Mouse (Mus musculus) kidney, embryonic 16.5 days (tissue): Measurements from ENCODE around the gene Cish. TPM values are rescaled to one million over a fixed set of nuclear protein-coding genes. Genes with fewer than 3 reads are reported as not detected.

Source experiments
- ATAC-seq: fragments of 200-750 bp; cut with Nextera tagmentation; 2 replicates; pipeline ENCODE4 v1.8.0; 2017; ENCODE audit warnings: moderate TSS enrichment; ENCODE audit not compliant: low FRiP score, low TSS enrichment
- H3K27ac ChIP-seq: fragments of 300-500 bp; sonication (generic); 2 replicates; pipeline ENCODE4 v1.5.1; 2014; ENCODE audit warnings: low read length
- H3K27me3 ChIP-seq: fragments of 300-500 bp; sonication (generic); 2 replicates; pipeline ENCODE4 v1.6.1; 2014; ENCODE audit warnings: low read length, control low read depth, mixed read lengths; ENCODE audit not compliant: insufficient read depth
- H3K36me3 ChIP-seq: fragments of 300-500 bp; sonication (generic); 2 replicates; pipeline ENCODE4 v1.6.1; 2014; ENCODE audit warnings: low read length, control low read depth, mixed read lengths; ENCODE audit not compliant: insufficient read depth
- H3K4me1 ChIP-seq: fragments of 300-500 bp; sonication (generic); 2 replicates; pipeline ENCODE4 v1.6.1; 2014; ENCODE audit warnings: low read length, control low read depth, mixed read lengths; ENCODE audit not compliant: insufficient read depth
- H3K4me2 ChIP-seq: fragments of 300-500 bp; sonication (generic); replicated peaks from 2 replicates; pipeline ENCODE4 v1.6.1; 2014; ENCODE audit warnings: low read depth, low read length
- H3K4me3 ChIP-seq: fragments of 300-500 bp; sonication (generic); 2 replicates; pipeline ENCODE4 v1.5.1; 2014; ENCODE audit warnings: mild to moderate bottlenecking, low read length
- H3K9ac ChIP-seq: fragments of 300-500 bp; sonication (generic); replicated peaks from 2 replicates; pipeline ENCODE4 v1.6.1; 2014; ENCODE audit warnings: low read length
- H3K9me3 ChIP-seq: fragments of 300-500 bp; sonication (generic); 2 replicates; pipeline ENCODE4 v1.6.1; 2016; ENCODE audit warnings: low read length, control low read depth
- WGBS: fragments of 180-500 bp; shearing (Covaris S2); extraction: QIAGEN DNeasy Blood & Tissue Kit; methylation state at CpG from one replicate; pipeline ENCODE4 v1.1.7; 2014; 5-methylcytosine and 5-hydroxymethylcytosine counted together
- polyA plus RNA-seq: library from polyadenylated mRNA; unstranded; fragments of >200 nt; fragmentation: Nextera tagmentation; extraction: Ambion mirVana; gene quantifications from 2 replicates; pipeline ENCODE4 v1.2.1, GENCODE M21; 2015

The Cish gene
- polyA plus RNA-seq, 1 experiment from 2014 or later: 19.9 TPM

DNA sequence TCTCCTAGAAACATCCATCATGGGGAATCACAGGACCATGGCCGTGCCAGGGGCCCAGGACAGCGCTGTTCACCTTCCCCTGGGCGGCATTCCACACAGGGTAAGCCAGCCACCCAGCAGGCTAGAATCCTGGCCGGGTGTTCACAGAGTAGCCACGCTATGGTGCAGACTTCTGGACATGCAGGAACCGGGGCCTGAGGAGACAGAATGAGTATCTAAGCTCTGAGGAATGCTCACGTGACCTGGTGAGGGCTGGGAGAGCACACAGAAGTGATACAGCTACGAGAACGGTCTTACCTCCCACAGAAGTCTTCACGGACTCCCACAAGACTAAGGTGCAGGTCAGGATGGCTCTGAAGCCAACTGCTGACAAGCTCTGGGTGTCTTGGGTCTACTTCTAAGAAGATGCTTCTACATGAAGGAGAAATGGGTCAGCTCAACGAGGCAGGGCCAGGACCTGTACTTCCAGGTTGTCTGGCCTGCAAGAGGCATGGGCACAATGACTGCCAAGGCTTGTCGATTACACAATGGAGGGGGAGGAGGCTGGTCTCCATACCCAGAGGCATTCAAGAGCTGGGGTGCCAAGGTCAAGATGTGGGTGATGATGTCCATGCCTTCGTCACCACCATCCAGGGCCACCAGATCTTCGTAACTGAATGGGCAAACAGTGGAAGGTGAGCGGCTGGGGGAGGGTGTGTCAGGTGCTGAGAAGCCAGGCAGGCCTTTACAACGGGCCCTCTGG lies 32.2 kb downstream of the Cish start:
- Histone ChIP-seq H3K27ac (no peak overlapping the region), H3K4me1 (peaks cover 12% of the 10 kb centered on the region)
- no peak for ATAC-seq

GRCm38 (mm10) chr9:107330791-107331190 lies 35.0 kb downstream of the Cish start:
- no peak overlapping the region for H3K27ac ChIP-seq
- no peak overlapping the region for H3K4me2 ChIP-seq
- H3K27me3 ChIP-seq: no peaks in the 10 kb centered on the region
- no peaks in the 10 kb centered on the region for H3K9me3 ChIP-seq
- H3K4me3 ChIP-seq: no peak overlapping the region
- whole genome bisulfite sequencing: 80% methylated on average over 6 of the region's 6 CpGs
- H3K36me3 ChIP-seq: no peaks in the 10 kb centered on the region
- peaks cover under 1% of the 10 kb centered on the region; the same call in 1 of the 2 replicates for H3K4me1 ChIP-seq
- no peak for ATAC-seq
- no peak overlapping the region for H3K9ac ChIP-seq

More for the DNA sequence above, 32.2 kb downstream of the Cish start:
- Histone ChIP-seq H3K9ac (no peak overlapping the region), H3K36me3 (no peaks in the 10 kb centered on the region), H3K4me3 (no peak overlapping the region), H3K9me3 (no peaks in the 10 kb centered on the region), H3K4me2 (no peak overlapping the region), H3K27me3 (no peaks in the 10 kb centered on the region)
- 90% methylated on average over 16 of the region's 16 CpGs for WGBS

DNA sequence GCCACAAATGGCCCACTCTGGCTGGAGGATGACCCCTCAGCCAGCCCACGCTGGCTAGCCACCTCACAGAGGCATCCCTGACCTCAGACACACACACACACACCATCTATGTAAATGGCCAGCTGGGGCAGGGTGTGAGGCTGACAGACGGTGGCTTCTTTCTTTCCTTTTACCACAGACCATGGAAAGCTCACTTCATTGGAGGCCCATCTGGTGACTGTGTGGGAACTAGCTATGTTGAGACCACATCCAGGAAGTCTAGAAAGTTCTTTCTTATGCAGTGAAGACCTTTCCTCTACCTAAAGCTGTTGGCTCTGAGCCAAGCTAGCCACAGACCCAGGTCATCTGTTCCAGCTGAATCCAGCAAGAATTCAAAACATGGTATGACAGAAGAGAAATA lies 37.9 kb downstream of the Cish start:
- H3K9ac ChIP-seq: no peak overlapping the region
- H3K9me3 ChIP-seq: no peaks in the 10 kb centered on the region
- 61% methylated on average over 2 of the region's 2 CpGs for WGBS
- no peak overlapping the region for H3K4me2 ChIP-seq
- H3K4me1 ChIP-seq: peaks cover 9% of the 10 kb centered on the region
- no peak overlapping the region for H3K27ac ChIP-seq
- no peak for ATAC-seq
- H3K36me3 ChIP-seq: no peaks in the 10 kb centered on the region
- H3K27me3 ChIP-seq: no peaks in the 10 kb centered on the region
- no peak overlapping the region for H3K4me3 ChIP-seq

GRCm38 (mm10) chr9:107334356-107334755 lies 38.5 kb downstream of the Cish start:
- ATAC-seq: no peak
- WGBS: 81% methylated on average over 6 of the region's 6 CpGs
- H3K27me3 ChIP-seq: no peaks in the 10 kb centered on the region

GRCm38 (mm10) chr9:107335046-107335445 lies 39.2 kb downstream of the Cish start:
- Histone ChIP-seq H3K27ac (no peak overlapping the region), H3K36me3 (no peaks in the 10 kb centered on the region), H3K9me3 (no peaks in the 10 kb centered on the region), H3K9ac (no peak overlapping the region), H3K4me1 (peaks cover 14% of the 10 kb centered on the region), H3K4me3 (no peak overlapping the region), H3K4me2 (no peak overlapping the region), H3K27me3 (no peaks in the 10 kb centered on the region)
- 88% methylated on average over 5 of the region's 5 CpGs for WGBS
- no peak for ATAC-seq

More at GRCm38 (mm10) chr9:107334356-107334755, 38.5 kb downstream of the Cish start:
- Histone ChIP-seq H3K27ac (no peak overlapping the region), H3K4me2 (no peak overlapping the region), H3K9ac (no peak overlapping the region), H3K4me3 (no peak overlapping the region), H3K4me1 (peaks cover 12% of the 10 kb centered on the region), H3K9me3 (no peaks in the 10 kb centered on the region), H3K36me3 (no peaks in the 10 kb centered on the region)

DNA sequence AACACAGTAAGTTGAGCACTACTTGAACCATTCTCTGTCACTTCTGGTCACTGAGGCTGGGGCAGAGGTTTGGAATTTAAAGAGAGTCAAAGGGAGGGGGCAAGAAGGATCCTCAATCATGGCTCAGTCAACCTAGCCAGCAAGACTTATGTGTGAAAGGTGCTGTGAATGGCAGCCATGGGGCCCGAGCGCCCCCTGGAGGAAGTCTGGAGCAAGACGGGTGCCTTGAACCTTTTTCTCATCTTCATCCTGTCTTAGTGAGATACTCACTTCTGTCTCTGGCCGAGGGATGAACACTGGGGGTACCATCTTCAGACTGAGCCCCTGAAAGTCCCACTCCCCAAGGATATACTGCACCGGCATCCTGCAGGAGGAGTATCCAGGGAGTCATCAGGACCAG lies 40.1 kb downstream of the Cish start:
- H3K4me1 ChIP-seq: peaks cover 18% of the 10 kb centered on the region
- H3K9ac ChIP-seq: no peak overlapping the region
- no peak overlapping the region for H3K27ac ChIP-seq
- H3K36me3 ChIP-seq: no peaks in the 10 kb centered on the region
- no peaks in the 10 kb centered on the region for H3K27me3 ChIP-seq
- 10% methylated on average over 5 of the region's 5 CpGs for WGBS
- H3K4me3 ChIP-seq: no peak overlapping the region
- H3K9me3 ChIP-seq: no peaks in the 10 kb centered on the region
- ATAC-seq: no peak
- no peak overlapping the region for H3K4me2 ChIP-seq

- H3K27me3 ChIP-seq: no peaks in the 10 kb centered on the region
- H3K9ac ChIP-seq: no peak overlapping the region
- no peaks in the 10 kb centered on the region for H3K9me3 ChIP-seq
- H3K4me1 ChIP-seq: peaks cover 20% of the 10 kb centered on the region
- H3K4me3 ChIP-seq: no peak overlapping the region
- no peak overlapping the region for H3K4me2 ChIP-seq
- WGBS: 83% methylated on average over 6 of the region's 6 CpGs
- no peak for ATAC-seq
- no peaks in the 10 kb centered on the region for H3K36me3 ChIP-seq
- no peak overlapping the region for H3K27ac ChIP-seq
Measured at GRCm38 (mm10) chr9:107336386-107336785, 40.6 kb downstream of the Cish start.

DNA sequence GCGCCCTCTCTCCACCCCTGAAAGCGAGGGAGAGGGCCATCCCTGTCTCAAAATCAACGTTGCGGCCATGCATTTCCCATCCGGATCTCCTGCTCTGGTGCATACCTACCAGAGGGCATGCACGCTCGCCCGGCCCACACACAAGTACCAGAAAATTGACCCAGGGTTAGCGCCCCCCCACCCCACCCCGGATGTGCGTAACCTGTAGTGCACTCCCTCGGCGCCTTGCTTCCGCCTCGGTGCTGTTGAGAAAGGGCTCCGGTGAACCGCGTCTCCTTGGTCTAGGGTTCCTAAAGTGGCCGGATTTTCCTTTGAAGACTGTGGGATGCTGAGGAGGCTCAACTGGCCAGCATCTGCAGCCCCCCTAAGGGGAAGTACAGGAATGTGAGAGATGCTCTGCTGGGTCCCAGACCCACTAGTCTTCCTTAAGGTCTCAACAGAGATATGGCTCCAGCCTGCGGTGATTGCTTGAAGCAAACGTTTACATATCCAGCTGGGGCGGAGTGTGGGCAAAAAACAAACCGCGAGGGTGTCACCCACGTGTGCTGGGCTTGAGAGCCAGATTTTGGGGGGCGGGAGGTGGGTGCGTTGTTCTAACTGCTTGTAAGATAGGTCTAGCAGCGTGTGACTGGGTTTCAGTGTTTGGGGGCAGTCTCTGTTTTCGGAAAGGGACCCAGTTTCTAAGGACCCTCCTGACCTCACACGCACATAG lies 42.5 kb downstream of the Cish start, which contains the start of gene Hemk1:
Gene Hemk1, minus strand, starts transcription at position 179 of the 712 bp plus-strand sequence.
- H3K4me1 ChIP-seq: peaks cover 20% of the 10 kb centered on the region
- WGBS: 4% methylated on average over 30 of the region's 30 CpGs
- peak within 1 kb of the TSS; percentile 93 for H3K4me2 ChIP-seq
- 0 out of 2 replicates have a peak, but pooled peaks cover 3% of the 10 kb centered on the region for H3K27me3 ChIP-seq
- H3K36me3 ChIP-seq: no peaks in the 10 kb centered on the region
- peak within 1 kb of the TSS; percentile 54 for H3K27ac ChIP-seq
- H3K4me3 ChIP-seq: peak within 1 kb of the TSS; percentile 65
- ATAC-seq: peak; percentile 69
- H3K9ac ChIP-seq: peak within 1 kb of the TSS; percentile 81
- no peaks in the 10 kb centered on the region for H3K9me3 ChIP-seq

DNA sequence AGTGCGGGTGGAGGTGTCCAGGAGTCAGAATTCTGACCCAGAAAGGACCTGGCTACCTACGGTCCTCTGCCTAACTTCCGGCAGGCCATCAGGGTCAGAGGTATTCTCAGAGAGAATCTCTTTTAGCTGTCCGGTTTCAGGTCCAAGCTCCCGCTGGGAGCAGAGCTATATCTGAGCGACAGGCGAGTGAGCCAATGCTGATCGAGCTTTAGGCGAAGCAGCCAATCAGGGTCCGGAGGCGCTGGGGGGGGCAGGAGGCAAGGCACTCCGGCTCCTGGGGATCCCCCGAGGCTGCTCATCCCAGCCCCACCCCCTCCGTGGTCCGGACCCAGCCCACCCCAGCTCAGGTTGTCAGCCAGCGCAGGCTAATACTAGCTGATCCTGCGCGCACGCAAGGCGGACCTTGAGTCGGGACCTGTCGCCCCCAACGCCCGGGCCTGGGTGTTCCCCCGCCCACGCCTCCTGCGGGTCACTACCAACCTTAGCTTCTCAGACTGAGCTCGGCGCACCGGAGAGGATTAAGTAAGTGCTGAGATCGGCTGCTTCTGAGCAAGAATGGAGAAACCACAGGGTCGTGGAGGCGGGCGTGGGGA lies 44.5 kb downstream of the Cish start, which contains the start of gene 6430571L13Rik:
Gene 6430571L13Rik, plus strand, starts transcription at position 336 of the 593 bp plus-strand sequence.
- H3K27me3 ChIP-seq: 0 out of 2 replicates have a peak, but pooled peaks cover 3% of the 10 kb centered on the region
- H3K9me3 ChIP-seq: no peaks in the 10 kb centered on the region
- no peaks in the 10 kb centered on the region for H3K36me3 ChIP-seq
- peak; percentile 93 for ATAC-seq
- H3K4me3 ChIP-seq: peak within 1 kb of the TSS; percentile 64
- under 1% methylated on average over 34 of the region's 34 CpGs for WGBS
- H3K4me1 ChIP-seq: peaks cover 20% of the 10 kb centered on the region
- H3K27ac ChIP-seq: no peak within 1 kb of the TSS
- peak within 1 kb of the TSS; percentile 88 for H3K4me2 ChIP-seq
- H3K9ac ChIP-seq: peak within 1 kb of the TSS; percentile 68
